ENCODE assay signal across 9 mouse cellular contexts in the genomic region with DNA sequence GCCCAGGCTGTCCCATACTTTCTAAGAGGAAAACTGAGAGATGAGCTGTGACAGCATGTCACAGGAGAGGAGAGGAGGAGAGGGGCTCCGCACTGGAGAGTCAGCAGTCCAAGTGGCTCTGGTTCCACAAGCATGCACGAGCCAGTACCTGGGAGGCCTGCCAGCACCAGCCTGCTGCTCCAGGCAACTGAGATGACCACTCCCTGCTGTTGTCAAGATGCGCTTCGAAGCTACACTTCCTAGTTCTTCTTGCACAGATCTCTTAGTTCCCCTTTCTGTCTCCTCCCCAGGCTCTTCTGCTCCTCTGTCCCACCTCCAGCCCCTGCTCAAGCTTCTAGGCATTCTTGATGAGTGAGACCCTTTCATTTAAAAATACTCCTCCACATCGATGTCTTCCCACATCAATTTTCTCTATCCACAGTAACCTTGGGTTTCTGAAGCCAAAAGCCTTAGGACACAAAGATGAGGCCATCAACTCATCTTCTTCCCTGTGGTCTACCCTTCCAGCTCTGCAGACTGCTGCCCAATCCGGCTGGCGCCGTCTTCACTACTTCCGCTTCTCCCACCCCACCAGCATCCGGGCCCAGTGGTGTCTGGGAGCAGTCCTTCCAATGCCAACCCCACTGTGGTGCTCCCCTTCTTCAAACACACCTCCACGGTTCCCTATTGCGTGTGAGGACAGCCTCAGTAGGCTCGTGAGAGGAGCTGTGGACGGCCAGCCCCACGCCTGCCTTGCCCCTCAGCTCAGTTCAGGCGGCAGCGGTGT. TPM values are rescaled to one million over a fixed set of nuclear protein-coding genes. Genes with fewer than 3 reads are reported as not detected.
DNase-seq lines count a peak whose midpoint lies in the region; ATAC-seq lines count a peak whose summit lies in the region.
"Had no signal": no experiment of that assay in that cellular context is flagged by ENCODE, and none has a peak within 500 bp of the region (broad histone marks: within the 10 kb centered on the region; RNA-seq: fewer than 3 reads in every experiment).

No protein-coding gene starts in this region.

- no peak overlapping the region for H3K9ac ChIP-seq in liver, embryonic 11.5 days (ENCODE audit: low read depth, low read length)
- H3K9ac ChIP-seq: hindbrain, embryonic 15.5 days had no signal

- H3K4me2 ChIP-seq in liver, embryonic 11.5 days = no peak overlapping the region
- H3K4me2 ChIP-seq: hindbrain, embryonic 15.5 days had no signal

- H3K27ac ChIP-seq in liver, embryonic 11.5 days (ENCODE audit: low read depth, low read length) = no peak overlapping the region
- H3K27ac ChIP-seq: hindbrain, embryonic 15.5 days had no signal

- peaks cover 36% of the 10 kb centered on the region; the same call in 1 of the 2 replicates for H3K36me3 ChIP-seq in liver, embryonic 11.5 days (ENCODE audit: control insufficient read depth, insufficient read depth, low read length)

- no peaks in the 10 kb centered on the region for H3K27me3 ChIP-seq in liver, embryonic 11.5 days (replicated peaks; ENCODE audit: control insufficient read depth, insufficient read depth, low read length)
- H3K27me3 ChIP-seq: hindbrain, embryonic 15.5 days had no signal

- DNase-seq in adrenal gland, postnatal 14 days = peak; percentile 30
- DNase-seq in adrenal gland, adult 8-10 months = no peak
- DNase-seq in Muller cell, postnatal 12 days (ENCODE audit: inconsistent ontology term) = peak; percentile 38
- peak; percentile 81 for DNase-seq in gastrocnemius, postnatal 14 days
- DNase-seq in lung, postnatal 36 days = peak; percentile 60
- no peak for DNase-seq in thymus, postnatal 4 days
- DNase-seq in liver, embryonic 11.5 days (ENCODE audit: low spot score) = no peak
- DNase-seq in embryo, embryonic 9.5 days (ENCODE audit: extremely low spot score) = no peak

- no peak overlapping the region for H3K4me3 ChIP-seq in liver, embryonic 11.5 days (ENCODE audit: low read depth, low read length)
- H3K4me3 ChIP-seq: hindbrain, embryonic 15.5 days had no signal

- WGBS in liver, embryonic 11.5 days = 88% methylated on average over 17 of the region's 17 CpGs

- ATAC-seq in liver, embryonic 11.5 days (replicated peaks; ENCODE audit: low FRiP score) = no peak

- peaks cover 2% of the 10 kb centered on the region; the same call in 1 of the 2 replicates for H3K4me1 ChIP-seq in liver, embryonic 11.5 days (replicated peaks; ENCODE audit: control insufficient read depth, insufficient read depth, low read length)
- H3K4me1 ChIP-seq: hindbrain, embryonic 15.5 days had no signal

- H3K9me3 ChIP-seq in liver, embryonic 11.5 days (ENCODE audit: control insufficient read depth, low read length) = no peaks in the 10 kb centered on the region
- H3K9me3 ChIP-seq: hindbrain, embryonic 15.5 days had no signal

- intact Hi-C loops in gastrocnemius, postnatal 14 days (cut with DNase I; ENCODE audit: low total_unique reads) = no loop called here

RNA-seq across cellular contexts. Expression of a gene that starts 17.5 kb away (rescaled TPM):
- 28.9 and 34.1 TPM in 2 replicates for total RNA-seq in adrenal gland, postnatal 14 days (2021)
- total RNA-seq in adrenal gland, adult 8-10 months (2022) = 10 to 100 TPM; 30.4 to 40.3 (median 35.3) TPM
- 10 to 100 TPM; 50.0 to 56.1 TPM for total RNA-seq in gastrocnemius, postnatal 14 days (2021)
- 4.1 and 4.5 TPM in 2 replicates for polyA plus RNA-seq in liver, embryonic 11.5 days (2014; fragmentation: Nextera tagmentation; extraction: Ambion mirVana)

RNA-seq across cellular contexts. Expression of a gene that starts 27.6 kb away (rescaled TPM):
- 34.3 and 43.6 TPM in 2 replicates for total RNA-seq in adrenal gland, postnatal 14 days (2021)
- total RNA-seq in adrenal gland, adult 8-10 months (2022) = 10 to 100 TPM; 39.7 to 56.1 (median 49.7) TPM
- total RNA-seq in gastrocnemius, postnatal 14 days (2021) = 10 to 100 TPM; 21.4 to 26.2 TPM
- 22.8 and 23.6 TPM in 2 replicates for polyA plus RNA-seq in liver, embryonic 11.5 days (2014; fragmentation: Nextera tagmentation; extraction: Ambion mirVana)

Comparison
In these comparisons a context has a peak if more than half of its experiments do, and no peak if none do; other contexts are left out.
1. DNase-seq: peak in adrenal gland, postnatal 14 days (single experiment), Muller cell, postnatal 12 days (single experiment), gastrocnemius, postnatal 14 days (single experiment) and lung, postnatal 36 days (single experiment); none in adrenal gland, adult 8-10 months (single experiment), thymus, postnatal 4 days (single experiment), liver, embryonic 11.5 days (single experiment) and embryo, embryonic 9.5 days (single experiment).